Mouse (Mus musculus): ENCODE data around the gene Wdr1. TPM values are rescaled to one million over a fixed set of nuclear protein-coding genes. Genes with fewer than 3 reads are reported as not detected.
"Not testable (repeated sequence)": the region's sequence is repeated elsewhere in the genome, so short reads cannot be mapped to it uniquely, and the experiment has no call there.

Wdr1 gene
- polyA plus RNA-seq (2015; fragmentation: Nextera tagmentation; extraction: Ambion mirVana): 149 and 151 TPM in 2 replicates

GRCm38 (mm10) chr5:38563121-38563520 lies at the start of gene Wdr1:
TSS of gene Wdr1 (minus strand) at chr5:38563221.
- 82% methylated on average over 2 of the region's 2 CpGs for WGBS
- Histone ChIP-seq H3K36me3 (peaks cover 14% of the 10 kb centered on the region), H3K4me1 (replicated peaks) (peaks cover 36% of the 10 kb centered on the region), H3K4me2 (peak within 1 kb of the TSS; percentile 96), H3K27me3 (no peaks in the 10 kb centered on the region), H3K9me3 (no peaks in the 10 kb centered on the region), H3K27ac (peak within 1 kb of the TSS; percentile 94), H3K4me3 (peak within 1 kb of the TSS; percentile 95), H3K9ac (peak within 1 kb of the TSS; percentile 77)
- ATAC-seq (ENCODE audit: low FRiP score): no peak

- WGBS: 89% methylated on average over 3 of the region's 3 CpGs
- Histone ChIP-seq H3K9me3 (no peaks in the 10 kb centered on the region), H3K9ac (no peak overlapping the region), H3K4me2 (no peak overlapping the region), H3K4me1 (replicated peaks) (no peaks in the 10 kb centered on the region), H3K4me3 (no peak overlapping the region), H3K27me3 (no peaks in the 10 kb centered on the region), H3K36me3 (no peaks in the 10 kb centered on the region), H3K27ac (no peak overlapping the region)
- no peak for ATAC-seq (ENCODE audit: low FRiP score)
Measured at GRCm38 (mm10) chr5:38611118-38611517, 48.1 kb upstream of the Wdr1 start.

GRCm38 (mm10) chr5:38608219-38608618 lies 45.2 kb upstream of the Wdr1 start:
- H3K4me2 ChIP-seq; H3K27ac ChIP-seq; H3K36me3 ChIP-seq; H3K9me3 ChIP-seq; H3K9ac ChIP-seq; H3K4me1 ChIP-seq (replicated peaks); H3K27me3 ChIP-seq; ATAC-seq (ENCODE audit: low FRiP score); H3K4me3 ChIP-seq: not testable (repeated sequence)
- WGBS: 87% methylated on average over 4 of the region's 4 CpGs

GRCm38 (mm10) chr5:38598647-38599304 lies 35.8 kb upstream of the Wdr1 start:
- Histone ChIP-seq H3K27ac (no peak overlapping the region), H3K9me3 (no peaks in the 10 kb centered on the region), H3K4me2 (peak overlapping the region; percentile 51), H3K27me3 (no peaks in the 10 kb centered on the region), H3K4me1 (replicated peaks) (peaks cover 3% of the 10 kb centered on the region; the same call in 1 of the 2 replicates), H3K9ac (no peak overlapping the region), H3K4me3 (peak overlapping the region; percentile 35), H3K36me3 (no peaks in the 10 kb centered on the region)
- 0 out of 2 replicates have a peak, but pooled peaks have one; percentile 39 for ATAC-seq (ENCODE audit: low FRiP score)
- 58% methylated on average over 11 of the region's 11 CpGs for WGBS

GRCm38 (mm10) chr5:38588924-38589323 lies 25.9 kb upstream of the Wdr1 start:
- no peaks in the 10 kb centered on the region for H3K27me3 ChIP-seq
- H3K4me1 ChIP-seq (replicated peaks): no peaks in the 10 kb centered on the region
- no peak overlapping the region for H3K9ac ChIP-seq
- H3K9me3 ChIP-seq: no peaks in the 10 kb centered on the region
- H3K27ac ChIP-seq: no peak overlapping the region
- WGBS: 81% methylated on average over 9 of the region's 9 CpGs
- no peak overlapping the region for H3K4me3 ChIP-seq
- ATAC-seq (ENCODE audit: low FRiP score): no peak
- H3K36me3 ChIP-seq: no peaks in the 10 kb centered on the region
- H3K4me2 ChIP-seq: no peak overlapping the region

- ATAC-seq (ENCODE audit: low FRiP score): no peak
- no peak overlapping the region for H3K27ac ChIP-seq
- WGBS: 87% methylated on average over 2 of the region's 2 CpGs
Measured at GRCm38 (mm10) chr5:38585450-38585849, 22.4 kb upstream of the Wdr1 start.

GRCm38 (mm10) chr5:38583026-38583425 lies 20.0 kb upstream of the Wdr1 start:
- Histone ChIP-seq H3K36me3 (no peaks in the 10 kb centered on the region), H3K9me3 (no peaks in the 10 kb centered on the region), H3K27ac (no peak overlapping the region), H3K27me3 (no peaks in the 10 kb centered on the region), H3K4me2 (no peak overlapping the region), H3K4me1 (replicated peaks) (no peaks in the 10 kb centered on the region), H3K9ac (no peak overlapping the region), H3K4me3 (no peak overlapping the region)
- no peak for ATAC-seq (ENCODE audit: low FRiP score)
- WGBS: 89% methylated on average over 4 of the region's 4 CpGs

More at GRCm38 (mm10) chr5:38585450-38585849, 22.4 kb upstream of the Wdr1 start:
- no peak overlapping the region for H3K9ac ChIP-seq
- H3K36me3 ChIP-seq: no peaks in the 10 kb centered on the region
- H3K9me3 ChIP-seq: no peaks in the 10 kb centered on the region
- no peaks in the 10 kb centered on the region for H3K4me1 ChIP-seq (replicated peaks)
- H3K4me3 ChIP-seq: no peak overlapping the region
- no peaks in the 10 kb centered on the region for H3K27me3 ChIP-seq
- H3K4me2 ChIP-seq: no peak overlapping the region

- no peak overlapping the region for H3K4me2 ChIP-seq
- no peaks in the 10 kb centered on the region for H3K36me3 ChIP-seq
- no peaks in the 10 kb centered on the region for H3K4me1 ChIP-seq (replicated peaks)
- no peaks in the 10 kb centered on the region for H3K27me3 ChIP-seq
- no peaks in the 10 kb centered on the region for H3K9me3 ChIP-seq
- no peak overlapping the region for H3K9ac ChIP-seq
- no peak overlapping the region for H3K27ac ChIP-seq
- no peak overlapping the region for H3K4me3 ChIP-seq
- 31% methylated on average over 6 of the region's 6 CpGs for WGBS
- peak; percentile 66 for ATAC-seq (ENCODE audit: low FRiP score)
Measured at GRCm38 (mm10) chr5:38580703-38581102, 17.7 kb upstream of the Wdr1 start.

GRCm38 (mm10) chr5:38570876-38571275 lies 7.9 kb upstream of the Wdr1 start:
- 80% methylated on average over 2 of the region's 2 CpGs for WGBS
- Histone ChIP-seq H3K4me2 (no peak overlapping the region), H3K9me3 (no peaks in the 10 kb centered on the region), H3K4me3 (no peak overlapping the region), H3K9ac (no peak overlapping the region), H3K4me1 (replicated peaks) (no peaks in the 10 kb centered on the region), H3K27me3 (no peaks in the 10 kb centered on the region), H3K27ac (no peak overlapping the region), H3K36me3 (no peaks in the 10 kb centered on the region)
- ATAC-seq (ENCODE audit: low FRiP score): no peak

GRCm38 (mm10) chr5:38568652-38569051 lies 5.6 kb upstream of the Wdr1 start:
- Histone ChIP-seq H3K27ac (no peak overlapping the region), H3K27me3 (no peaks in the 10 kb centered on the region), H3K4me3 (no peak overlapping the region), H3K4me2 (no peak overlapping the region), H3K9me3 (no peaks in the 10 kb centered on the region), H3K36me3 (no peaks in the 10 kb centered on the region), H3K4me1 (replicated peaks) (no peaks in the 10 kb centered on the region), H3K9ac (no peak overlapping the region)
- ATAC-seq (ENCODE audit: low FRiP score): no peak

- H3K36me3 ChIP-seq: no peaks in the 10 kb centered on the region; the same call in 1 of the 2 replicates
- no peak overlapping the region for H3K9ac ChIP-seq
- 87% methylated on average over 6 of the region's 6 CpGs for WGBS
- ATAC-seq (ENCODE audit: low FRiP score): no peak
- H3K27me3 ChIP-seq: no peaks in the 10 kb centered on the region
- no peak overlapping the region for H3K27ac ChIP-seq
- H3K9me3 ChIP-seq: no peaks in the 10 kb centered on the region
- H3K4me2 ChIP-seq: no peak overlapping the region
- peaks cover 19% of the 10 kb centered on the region for H3K4me1 ChIP-seq (replicated peaks)
- no peak overlapping the region for H3K4me3 ChIP-seq
Measured at GRCm38 (mm10) chr5:38564831-38565230, 1.8 kb upstream of the Wdr1 start.

- H3K36me3 ChIP-seq: peaks cover 27% of the 10 kb centered on the region
- H3K4me3 ChIP-seq: peak overlapping the region; percentile 95
- H3K9me3 ChIP-seq: no peaks in the 10 kb centered on the region
- H3K9ac ChIP-seq: peak overlapping the region; percentile 92
- H3K27me3 ChIP-seq: no peaks in the 10 kb centered on the region
- WGBS: under 1% methylated on average over 76 of the region's 79 CpGs
- ATAC-seq (ENCODE audit: low FRiP score): peak; percentile 97
- H3K4me1 ChIP-seq (replicated peaks): peaks cover 41% of the 10 kb centered on the region
- peak overlapping the region; percentile 94 for H3K27ac ChIP-seq
- H3K4me2 ChIP-seq: peak overlapping the region; percentile 96
Measured at GRCm38 (mm10) chr5:38561426-38562024, 1.5 kb downstream of the Wdr1 start.
